Mouse (Mus musculus): ENCODE measurements at regions not wholly inside any gene's neighbourhood (a gene's known extent, or its start where the extent isn't known, plus 50 kb on each side); places are given as distances from the start of the nearest gene placed in this dataset.

- Histone ChIP-seq H3K27me3 (no peaks in the 10 kb centered on the region), H3K36me3 (no peaks in the 10 kb centered on the region), H3K4me2 (no peak overlapping the region), H3K27ac (no peak overlapping the region), H3K4me3 (no peak overlapping the region), H3K9ac (no peak overlapping the region), H3K4me1 (replicated peaks) (peaks cover 8% of the 10 kb centered on the region; the same call in 1 of the 2 replicates), H3K9me3 (no peaks in the 10 kb centered on the region)
- ATAC-seq (ENCODE audit: low FRiP score) = no peak
- 52% methylated on average over 7 of the region's 7 CpGs for WGBS
Measured at GRCm38 (mm10) chr6:31293008-31293407, 105.5 kb upstream of the Mkln1 start.

- H3K36me3 ChIP-seq = no peaks in the 10 kb centered on the region
- no peaks in the 10 kb centered on the region for H3K4me1 ChIP-seq (replicated peaks)
- no peak for ATAC-seq (ENCODE audit: low FRiP score)
- no peak overlapping the region for H3K27ac ChIP-seq
- WGBS = 90% methylated on average over 7 of the region's 7 CpGs
- no peaks in the 10 kb centered on the region for H3K27me3 ChIP-seq
- H3K9ac ChIP-seq = no peak overlapping the region
- no peak overlapping the region for H3K4me3 ChIP-seq
- no peaks in the 10 kb centered on the region for H3K9me3 ChIP-seq
- no peak overlapping the region for H3K4me2 ChIP-seq
Measured at GRCm38 (mm10) chr6:31299395-31299794, 99.1 kb upstream of the Mkln1 start.

GRCm38 (mm10) chr6:31305736-31306135 is 92.8 kb upstream of the Mkln1 start:
- 73% methylated on average over 5 of the region's 5 CpGs for WGBS
- H3K4me2 ChIP-seq = no peak overlapping the region
- no peak overlapping the region for H3K27ac ChIP-seq
- H3K27me3 ChIP-seq = no peaks in the 10 kb centered on the region
- H3K4me1 ChIP-seq (replicated peaks) = peaks cover 4% of the 10 kb centered on the region; the same call in 1 of the 2 replicates
- no peak for ATAC-seq (ENCODE audit: low FRiP score)
- H3K36me3 ChIP-seq = no peaks in the 10 kb centered on the region
- H3K4me3 ChIP-seq = no peak overlapping the region
- H3K9me3 ChIP-seq = no peaks in the 10 kb centered on the region
- H3K9ac ChIP-seq = no peak overlapping the region

- H3K36me3 ChIP-seq = no peaks in the 10 kb centered on the region
- no peaks in the 10 kb centered on the region for H3K9me3 ChIP-seq
- no peak overlapping the region for H3K4me3 ChIP-seq
- WGBS = 70% methylated on average over 5 of the region's 5 CpGs
- no peak overlapping the region for H3K27ac ChIP-seq
- no peak for ATAC-seq (ENCODE audit: low FRiP score)
- H3K27me3 ChIP-seq = no peaks in the 10 kb centered on the region
- H3K4me1 ChIP-seq (replicated peaks) = peaks cover 4% of the 10 kb centered on the region; the same call in 1 of the 2 replicates
- no peak overlapping the region for H3K9ac ChIP-seq
- no peak overlapping the region for H3K4me2 ChIP-seq
Measured at GRCm38 (mm10) chr6:31307047-31307633, 91.4 kb upstream of the Mkln1 start.

GRCm38 (mm10) chr6:31307899-31308298 is 90.6 kb upstream of the Mkln1 start:
- Histone ChIP-seq H3K36me3 (no peaks in the 10 kb centered on the region), H3K4me3 (no peak overlapping the region), H3K4me2 (no peak overlapping the region), H3K9ac (no peak overlapping the region), H3K27me3 (no peaks in the 10 kb centered on the region), H3K27ac (no peak overlapping the region), H3K9me3 (no peaks in the 10 kb centered on the region), H3K4me1 (replicated peaks) (peaks cover 4% of the 10 kb centered on the region; the same call in 1 of the 2 replicates)
- 31% methylated on average over 4 of the region's 4 CpGs for WGBS
- ATAC-seq (ENCODE audit: low FRiP score) = no peak

GRCm38 (mm10) chr6:31310660-31311059 is 87.9 kb upstream of the Mkln1 start:
- no peak for ATAC-seq (ENCODE audit: low FRiP score)
- no peak overlapping the region for H3K4me2 ChIP-seq
- H3K36me3 ChIP-seq = no peaks in the 10 kb centered on the region
- no peak overlapping the region for H3K4me3 ChIP-seq
- peaks cover 4% of the 10 kb centered on the region for H3K9me3 ChIP-seq
- no peak overlapping the region for H3K9ac ChIP-seq
- WGBS = 86% methylated on average over 5 of the region's 5 CpGs
- H3K27ac ChIP-seq = no peak overlapping the region
- peaks cover 4% of the 10 kb centered on the region; the same call in 1 of the 2 replicates for H3K4me1 ChIP-seq (replicated peaks)
- no peaks in the 10 kb centered on the region for H3K27me3 ChIP-seq

GRCm38 (mm10) chr6:31313869-31314470 is 84.6 kb upstream of the Mkln1 start:
- Histone ChIP-seq H3K36me3 (no peaks in the 10 kb centered on the region), H3K27ac (no peak overlapping the region)
- WGBS = 80% methylated on average over 5 of the region's 5 CpGs

GRCm38 (mm10) chr6:31317741-31318225 is 80.8 kb upstream of the Mkln1 start:
- peaks cover 4% of the 10 kb centered on the region for H3K9me3 ChIP-seq
- WGBS = 13% methylated on average over 12 of the region's 12 CpGs
- H3K9ac ChIP-seq = no peak overlapping the region
- H3K4me1 ChIP-seq (replicated peaks) = peaks cover 12% of the 10 kb centered on the region
- no peak overlapping the region for H3K27ac ChIP-seq
- no peak for ATAC-seq (ENCODE audit: low FRiP score)
- H3K27me3 ChIP-seq = peaks cover 14% of the 10 kb centered on the region
- H3K4me2 ChIP-seq = peak overlapping the region; percentile 29
- no peaks in the 10 kb centered on the region for H3K36me3 ChIP-seq
- H3K4me3 ChIP-seq = no peak overlapping the region

More at GRCm38 (mm10) chr6:31313869-31314470, 84.6 kb upstream of the Mkln1 start:
- peaks cover 14% of the 10 kb centered on the region for H3K27me3 ChIP-seq
- no peak for ATAC-seq (ENCODE audit: low FRiP score)
- peaks cover 12% of the 10 kb centered on the region for H3K4me1 ChIP-seq (replicated peaks)
- no peak overlapping the region for H3K4me2 ChIP-seq
- no peak overlapping the region for H3K4me3 ChIP-seq
- H3K9ac ChIP-seq = no peak overlapping the region
- peaks cover 4% of the 10 kb centered on the region for H3K9me3 ChIP-seq

- H3K27ac ChIP-seq = no peak overlapping the region
- no peak for ATAC-seq (ENCODE audit: low FRiP score)
- peaks cover 4% of the 10 kb centered on the region for H3K9me3 ChIP-seq
- no peak overlapping the region for H3K4me3 ChIP-seq
- H3K4me2 ChIP-seq = peak overlapping the region; percentile 29
- no peak overlapping the region for H3K9ac ChIP-seq
- no peaks in the 10 kb centered on the region for H3K36me3 ChIP-seq
- WGBS = 7% methylated on average over 11 of the region's 11 CpGs
- H3K4me1 ChIP-seq (replicated peaks) = peaks cover 12% of the 10 kb centered on the region
- peaks cover 14% of the 10 kb centered on the region for H3K27me3 ChIP-seq
Measured at GRCm38 (mm10) chr6:31318506-31318905, 80.0 kb upstream of the Mkln1 start.

- Histone ChIP-seq H3K4me3 (no peak overlapping the region), H3K27me3 (peaks cover 14% of the 10 kb centered on the region), H3K9ac (no peak overlapping the region), H3K4me2 (no peak overlapping the region), H3K4me1 (replicated peaks) (peaks cover 12% of the 10 kb centered on the region), H3K27ac (no peak overlapping the region), H3K36me3 (no peaks in the 10 kb centered on the region), H3K9me3 (peaks cover 4% of the 10 kb centered on the region)
- WGBS = 80% methylated on average over 2 of the region's 2 CpGs
- no peak for ATAC-seq (ENCODE audit: low FRiP score)
Measured at GRCm38 (mm10) chr6:31319431-31319830, 79.1 kb upstream of the Mkln1 start.

GRCm38 (mm10) chr6:31320141-31320830 is 78.2 kb upstream of the Mkln1 start:
- no peak for ATAC-seq (ENCODE audit: low FRiP score)
- no peak overlapping the region for H3K27ac ChIP-seq
- 76% methylated on average over 3 of the region's 3 CpGs for WGBS

GRCm38 (mm10) chr6:31321066-31321846 is 77.3 kb upstream of the Mkln1 start:
- H3K4me2 ChIP-seq = no peak overlapping the region
- peaks cover 14% of the 10 kb centered on the region for H3K27me3 ChIP-seq
- no peak overlapping the region for H3K27ac ChIP-seq
- peaks cover 21% of the 10 kb centered on the region for H3K4me1 ChIP-seq (replicated peaks)
- no peak overlapping the region for H3K4me3 ChIP-seq
- no peak for ATAC-seq (ENCODE audit: low FRiP score)
- WGBS = 85% methylated on average over 7 of the region's 7 CpGs
- H3K36me3 ChIP-seq = no peaks in the 10 kb centered on the region
- no peak overlapping the region for H3K9ac ChIP-seq
- H3K9me3 ChIP-seq = no peaks in the 10 kb centered on the region

More at GRCm38 (mm10) chr6:31320141-31320830, 78.2 kb upstream of the Mkln1 start:
- Histone ChIP-seq H3K4me1 (replicated peaks) (peaks cover 20% of the 10 kb centered on the region), H3K27me3 (peaks cover 14% of the 10 kb centered on the region), H3K36me3 (no peaks in the 10 kb centered on the region), H3K4me3 (no peak overlapping the region), H3K4me2 (no peak overlapping the region), H3K9me3 (no peaks in the 10 kb centered on the region), H3K9ac (no peak overlapping the region)

Measured in hindbrain, embryonic 13.5 days (tissue).